Mouse (Mus musculus) heart, adult 9 months (tissue): Measurements from ENCODE around the gene Tbc1d8b.
"Not testable (repeated sequence)": the region's sequence is repeated elsewhere in the genome, so short reads cannot be mapped to it uniquely, and the experiment has no call there.

ENCODE experiments used
- DNase-seq, 2 experiments: peaks; one replicate each; pipeline ENCODE4 v3.0.0; 2022; ENCODE audit warnings: low spot score in 2 of 2

Gene Tbc1d8b

GRCm38 (mm10) chrX:139684775-139685695 lies at the start of gene Tbc1d8b:
Tbc1d8b (plus strand) TSS chrX:139684996.
- DNase-seq, result peak; percentile 85 to 89

GRCm38 (mm10) chrX:139639744-139640143 lies 45.1 kb upstream of the Tbc1d8b start:
- no peak for DNase-seq

- no peak for DNase-seq
Measured at GRCm38 (mm10) chrX:139640418-139640817, 44.4 kb upstream of the Tbc1d8b start.

GRCm38 (mm10) chrX:139652226-139652625 lies 32.6 kb upstream of the Tbc1d8b start:
- no peak for DNase-seq

- peak in 1 of 2 experiments; percentile 6 for DNase-seq
Measured at GRCm38 (mm10) chrX:139653292-139653691, 31.5 kb upstream of the Tbc1d8b start.

GRCm38 (mm10) chrX:139654350-139655063 lies 30.3 kb upstream of the Tbc1d8b start:
- no peak for DNase-seq

GRCm38 (mm10) chrX:139662111-139662510 lies 22.7 kb upstream of the Tbc1d8b start:
- no peak for DNase-seq

- DNase-seq, result no peak
Measured at GRCm38 (mm10) chrX:139665829-139666228, 19.0 kb upstream of the Tbc1d8b start.

- DNase-seq, result no peak
Measured at GRCm38 (mm10) chrX:139684410-139684774, 404 bp upstream of the Tbc1d8b start.

GRCm38 (mm10) chrX:139714381-139714780 lies 29.6 kb downstream of the Tbc1d8b start, which contains the start of gene Gm15013:
Gm15013 (minus strand) TSS chrX:139714481.
- no peak for DNase-seq

GRCm38 (mm10) chrX:139722350-139722749 lies 37.6 kb downstream of the Tbc1d8b start:
- DNase-seq, result no peak

GRCm38 (mm10) chrX:139730541-139730940 lies 45.7 kb downstream of the Tbc1d8b start:
- no peak for DNase-seq

- DNase-seq, result no peak
Measured at GRCm38 (mm10) chrX:139737066-139737465, 52.3 kb downstream of the Tbc1d8b start.

GRCm38 (mm10) chrX:139751855-139752254 lies 67.1 kb downstream of the Tbc1d8b start:
- DNase-seq, result peak in 1 of 2 experiments; percentile 7

GRCm38 (mm10) chrX:139758634-139759033 lies 73.8 kb downstream of the Tbc1d8b start:
- not testable (repeated sequence) for DNase-seq

GRCm38 (mm10) chrX:139762546-139762945 lies 77.8 kb downstream of the Tbc1d8b start:
- no peak for DNase-seq

- no peak for DNase-seq
Measured at GRCm38 (mm10) chrX:139769975-139770637, 85.3 kb downstream of the Tbc1d8b start.

GRCm38 (mm10) chrX:139774309-139775083 lies 89.7 kb downstream of the Tbc1d8b start:
- DNase-seq, result no peak

- DNase-seq, result no peak
Measured at GRCm38 (mm10) chrX:139775084-139775612, 90.4 kb downstream of the Tbc1d8b start.

- DNase-seq, result no peak
Measured at GRCm38 (mm10) chrX:139777357-139777756, 92.6 kb downstream of the Tbc1d8b start.

GRCm38 (mm10) chrX:139778886-139779285 lies 94.1 kb downstream of the Tbc1d8b start:
- DNase-seq, result no peak
